Mouse (Mus musculus) right cerebral cortex, postnatal 10 days (tissue): ENCODE results near the gene Rhod.
"Not testable (repeated sequence)": the region's sequence is repeated elsewhere in the genome, so short reads cannot be mapped to it uniquely, and the experiment has no call there.

ENCODE experiments used
- DNase-seq, 2 experiments: peaks; one replicate each; pipeline ENCODE4 v3.0.0; 2021; ENCODE audit warnings: low spot score in 2 of 2

The Rhod gene

GRCm38 (mm10) chr19:4409062-4409461, 30.2 kb downstream of the Rhod start:
- no peak for DNase-seq

- DNase-seq, result no peak
Observed at GRCm38 (mm10) chr19:4404840-4405239, 34.4 kb downstream of the Rhod start.

- no peak for DNase-seq
Observed at GRCm38 (mm10) chr19:4398959-4399358, 40.3 kb downstream of the Rhod start.

GRCm38 (mm10) chr19:4398630-4398948, 40.6 kb downstream of the Rhod start:
- no peak for DNase-seq

- DNase-seq, result peak; percentile 60 to 66
Observed at GRCm38 (mm10) chr19:4397798-4398629, 41.2 kb downstream of the Rhod start, which contains the start of gene Kdm2a. TSS of gene Kdm2a (minus strand) at chr19:4398285.

GRCm38 (mm10) chr19:4396998-4397797, 42.0 kb downstream of the Rhod start:
- peak; percentile 98 for DNase-seq

GRCm38 (mm10) chr19:4396081-4396997, 42.9 kb downstream of the Rhod start:
- peak; percentile 51 to 56 for DNase-seq

- DNase-seq, result no peak
Observed at GRCm38 (mm10) chr19:4387276-4387675, 52.0 kb downstream of the Rhod start.

- no peak for DNase-seq
Observed at GRCm38 (mm10) chr19:4385026-4385425, 54.2 kb downstream of the Rhod start.

GRCm38 (mm10) chr19:4384322-4384721, 54.9 kb downstream of the Rhod start:
- no peak for DNase-seq

GRCm38 (mm10) chr19:4383306-4383705, 55.9 kb downstream of the Rhod start:
- DNase-seq, result no peak

GRCm38 (mm10) chr19:4382303-4382702, 56.9 kb downstream of the Rhod start:
- DNase-seq, result not testable (repeated sequence)
